Mouse (Mus musculus): ENCODE measurements at regions not wholly inside any gene's neighbourhood (a gene's known extent, or its start where the extent isn't known, plus 50 kb on each side); places are given as distances from the start of the nearest gene placed in this dataset.

- Histone ChIP-seq H3K27ac (no peak overlapping the region), H3K36me3 (no peaks in the 10 kb centered on the region), H3K4me1 (no peaks in the 10 kb centered on the region), H3K27me3 (ENCODE audit: insufficient read depth, poor library complexity, severe bottlenecking) (no peaks in the 10 kb centered on the region), H3K4me3 (no peak overlapping the region), H3K9me3 (no peaks in the 10 kb centered on the region)
- WGBS, result 74% methylated on average over 3 of the region's 3 CpGs
- peak; percentile 70 for DNase-seq (ENCODE audit: low spot score)
Observed at GRCm38 (mm10) chr15:36353793-36354192, 653.8 kb downstream of the Zfp706 start.

- H3K4me1 ChIP-seq, result no peaks in the 10 kb centered on the region
- H3K4me3 ChIP-seq, result no peak overlapping the region
- H3K36me3 ChIP-seq, result no peaks in the 10 kb centered on the region
- 50% methylated on average over 1 of the region's 1 CpGs for WGBS
- DNase-seq (ENCODE audit: low spot score), result peak; percentile 6
- H3K27me3 ChIP-seq (ENCODE audit: insufficient read depth, poor library complexity, severe bottlenecking), result no peaks in the 10 kb centered on the region
- H3K27ac ChIP-seq, result no peak overlapping the region
- H3K9me3 ChIP-seq, result no peaks in the 10 kb centered on the region
Observed at GRCm38 (mm10) chr15:36352929-36353328, 654.6 kb downstream of the Zfp706 start.

- Histone ChIP-seq H3K9me3 (no peaks in the 10 kb centered on the region), H3K4me1 (no peaks in the 10 kb centered on the region), H3K36me3 (no peaks in the 10 kb centered on the region), H3K27me3 (ENCODE audit: insufficient read depth, poor library complexity, severe bottlenecking) (no peaks in the 10 kb centered on the region), H3K4me3 (no peak overlapping the region), H3K27ac (no peak overlapping the region)
- 67% methylated on average over 3 of the region's 3 CpGs for WGBS
- DNase-seq (ENCODE audit: low spot score), result peak; percentile 6
Observed at GRCm38 (mm10) chr15:36351693-36352092, 655.9 kb downstream of the Zfp706 start.

GRCm38 (mm10) chr15:36348348-36348747, 659.2 kb downstream of the Zfp706 start:
- Histone ChIP-seq H3K9me3 (no peaks in the 10 kb centered on the region), H3K27ac (no peak overlapping the region), H3K36me3 (no peaks in the 10 kb centered on the region), H3K4me1 (peaks cover 4% of the 10 kb centered on the region; the same call in 1 of the 2 replicates), H3K4me3 (no peak overlapping the region), H3K27me3 (ENCODE audit: insufficient read depth, poor library complexity, severe bottlenecking) (no peaks in the 10 kb centered on the region)
- WGBS, result 82% methylated on average over 5 of the region's 5 CpGs
- no peak for DNase-seq (ENCODE audit: low spot score)

GRCm38 (mm10) chr15:36347333-36347845, 660.2 kb downstream of the Zfp706 start:
- H3K9me3 ChIP-seq, result no peaks in the 10 kb centered on the region
- H3K4me1 ChIP-seq, result peaks cover 4% of the 10 kb centered on the region; the same call in 1 of the 2 replicates
- no peaks in the 10 kb centered on the region for H3K36me3 ChIP-seq
- H3K27me3 ChIP-seq (ENCODE audit: insufficient read depth, poor library complexity, severe bottlenecking), result no peaks in the 10 kb centered on the region
- 64% methylated on average over 4 of the region's 4 CpGs for WGBS
- no peak overlapping the region for H3K4me3 ChIP-seq
- peak overlapping the region; percentile 0; the same call in 1 of the 2 replicates for H3K27ac ChIP-seq
- peak; percentile 68 for DNase-seq (ENCODE audit: low spot score)

- no peaks in the 10 kb centered on the region for H3K27me3 ChIP-seq (ENCODE audit: insufficient read depth, poor library complexity, severe bottlenecking)
- peaks cover 4% of the 10 kb centered on the region; the same call in 1 of the 2 replicates for H3K4me1 ChIP-seq
- no peaks in the 10 kb centered on the region for H3K36me3 ChIP-seq
- 47% methylated on average over 5 of the region's 5 CpGs for WGBS
- H3K27ac ChIP-seq, result no peak overlapping the region
- no peak overlapping the region for H3K4me3 ChIP-seq
- H3K9me3 ChIP-seq, result no peaks in the 10 kb centered on the region
- peak; percentile 43 for DNase-seq (ENCODE audit: low spot score)
Observed at GRCm38 (mm10) chr15:36346126-36346525, 661.4 kb downstream of the Zfp706 start.

- H3K36me3 ChIP-seq, result no peaks in the 10 kb centered on the region
- peak; percentile 68 for DNase-seq (ENCODE audit: low spot score)
- H3K4me3 ChIP-seq, result no peak overlapping the region
- H3K9me3 ChIP-seq, result no peaks in the 10 kb centered on the region
- no peak overlapping the region for H3K27ac ChIP-seq
- WGBS, result 75% methylated on average over 4 of the region's 4 CpGs
- peaks cover 4% of the 10 kb centered on the region; the same call in 1 of the 2 replicates for H3K4me1 ChIP-seq
- H3K27me3 ChIP-seq (ENCODE audit: insufficient read depth, poor library complexity, severe bottlenecking), result no peaks in the 10 kb centered on the region
Observed at GRCm38 (mm10) chr15:36345413-36345812, 662.2 kb downstream of the Zfp706 start.

- H3K9me3 ChIP-seq, result no peaks in the 10 kb centered on the region
- WGBS, result 77% methylated on average over 5 of the region's 5 CpGs
- peaks cover 3% of the 10 kb centered on the region; the same call in 1 of the 2 replicates for H3K4me1 ChIP-seq
- H3K27ac ChIP-seq, result no peak overlapping the region
- H3K36me3 ChIP-seq, result no peaks in the 10 kb centered on the region
- H3K4me3 ChIP-seq, result no peak overlapping the region
- H3K27me3 ChIP-seq (ENCODE audit: insufficient read depth, poor library complexity, severe bottlenecking), result no peaks in the 10 kb centered on the region
- DNase-seq (ENCODE audit: low spot score), result peak; percentile 53
Observed at GRCm38 (mm10) chr15:36339971-36340550, 667.5 kb downstream of the Zfp706 start.

- H3K27me3 ChIP-seq (ENCODE audit: insufficient read depth, poor library complexity, severe bottlenecking), result no peaks in the 10 kb centered on the region
- H3K4me3 ChIP-seq, result no peak overlapping the region
- H3K9me3 ChIP-seq, result no peaks in the 10 kb centered on the region
- H3K27ac ChIP-seq, result no peak overlapping the region
- peaks cover 3% of the 10 kb centered on the region; the same call in 1 of the 2 replicates for H3K4me1 ChIP-seq
- WGBS, result 83% methylated on average over 2 of the region's 2 CpGs
- H3K36me3 ChIP-seq, result no peaks in the 10 kb centered on the region
- peak; percentile 3 for DNase-seq (ENCODE audit: low spot score)
Observed at GRCm38 (mm10) chr15:36338766-36339165, 668.8 kb downstream of the Zfp706 start.

DNA sequence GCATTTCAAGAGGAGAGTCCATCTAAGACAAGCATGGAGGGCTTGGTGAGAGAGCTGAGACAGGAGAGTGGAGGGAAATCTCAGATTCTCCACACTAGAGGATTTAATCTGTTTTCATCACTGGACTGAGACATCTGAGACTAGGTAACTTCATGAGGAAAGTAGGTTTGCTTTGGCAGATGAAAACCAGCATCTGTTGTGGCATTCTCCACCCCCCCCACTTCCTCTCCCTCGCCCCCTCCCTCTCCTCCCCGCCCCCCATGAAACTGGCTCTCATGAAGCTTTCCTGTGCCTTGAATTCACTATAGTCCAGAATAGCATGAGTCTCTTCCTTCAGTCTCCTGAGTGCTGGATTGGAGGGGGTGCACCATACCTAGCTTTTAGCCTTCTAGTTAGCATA, 670.7 kb downstream of the Zfp706 start:
- no peaks in the 10 kb centered on the region for H3K36me3 ChIP-seq
- H3K27ac ChIP-seq, result no peak overlapping the region
- no peak for DNase-seq (ENCODE audit: low spot score)
- peaks cover 3% of the 10 kb centered on the region; the same call in 1 of the 2 replicates for H3K4me1 ChIP-seq
- H3K4me3 ChIP-seq, result no peak overlapping the region
- WGBS, result 85% methylated on average over 2 of the region's 2 CpGs
- H3K9me3 ChIP-seq, result no peaks in the 10 kb centered on the region
- H3K27me3 ChIP-seq (ENCODE audit: insufficient read depth, poor library complexity, severe bottlenecking), result no peaks in the 10 kb centered on the region

- Histone ChIP-seq H3K4me3 (no peak overlapping the region), H3K27me3 (ENCODE audit: insufficient read depth, poor library complexity, severe bottlenecking) (no peaks in the 10 kb centered on the region), H3K36me3 (no peaks in the 10 kb centered on the region), H3K27ac (no peak overlapping the region), H3K9me3 (no peaks in the 10 kb centered on the region), H3K4me1 (peaks cover 3% of the 10 kb centered on the region; the same call in 1 of the 2 replicates)
- no peak for DNase-seq (ENCODE audit: low spot score)
- 87% methylated on average over 2 of the region's 2 CpGs for WGBS
Observed at GRCm38 (mm10) chr15:36335116-36335515, 672.5 kb downstream of the Zfp706 start.

DNA sequence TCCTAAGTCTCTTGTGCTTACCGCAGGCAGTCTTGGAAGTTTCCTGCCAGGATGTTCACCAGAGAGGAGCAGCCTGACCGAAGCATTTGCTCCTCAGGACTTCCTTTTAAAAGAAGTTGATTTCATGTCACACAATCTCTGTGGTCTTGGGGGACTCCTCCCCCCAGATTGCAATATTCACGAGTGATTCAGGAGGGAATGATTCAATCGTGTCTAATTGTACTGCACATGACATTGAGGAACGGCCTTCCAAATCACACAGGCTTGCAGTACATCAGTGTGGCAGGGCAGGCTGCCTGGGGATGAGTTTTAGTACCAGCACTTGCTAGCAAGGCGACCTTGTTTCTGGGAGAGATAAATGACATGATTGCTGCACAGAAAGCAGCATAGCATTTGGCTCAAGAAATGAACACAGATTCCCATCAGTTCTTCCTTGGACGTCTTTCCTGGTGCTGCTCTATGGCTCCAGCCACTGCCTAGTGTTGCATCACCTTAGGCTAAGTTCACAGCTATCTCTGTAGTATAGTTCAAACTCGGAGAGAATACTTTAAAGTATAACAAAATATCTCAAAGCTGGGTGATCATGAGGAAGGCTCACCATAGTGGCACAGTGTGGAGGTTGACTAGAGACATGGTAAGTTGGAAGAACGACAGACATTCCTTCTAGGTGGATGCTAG, 673.0 kb downstream of the Zfp706 start:
- no peaks in the 10 kb centered on the region for H3K36me3 ChIP-seq
- no peaks in the 10 kb centered on the region for H3K9me3 ChIP-seq
- peaks cover 3% of the 10 kb centered on the region; the same call in 1 of the 2 replicates for H3K4me1 ChIP-seq
- 75% methylated on average over 9 of the region's 9 CpGs for WGBS
- H3K4me3 ChIP-seq, result no peak overlapping the region
- H3K27ac ChIP-seq, result no peak overlapping the region
- DNase-seq (ENCODE audit: low spot score), result peak; percentile 64
- no peaks in the 10 kb centered on the region for H3K27me3 ChIP-seq (ENCODE audit: insufficient read depth, poor library complexity, severe bottlenecking)

GRCm38 (mm10) chr15:36333857-36334256, 673.7 kb downstream of the Zfp706 start:
- Histone ChIP-seq H3K27me3 (ENCODE audit: insufficient read depth, poor library complexity, severe bottlenecking) (no peaks in the 10 kb centered on the region), H3K4me1 (peaks cover 2% of the 10 kb centered on the region; the same call in 1 of the 2 replicates), H3K36me3 (no peaks in the 10 kb centered on the region), H3K27ac (no peak overlapping the region), H3K9me3 (no peaks in the 10 kb centered on the region), H3K4me3 (no peak overlapping the region)
- 61% methylated on average over 1 of the region's 1 CpGs for WGBS
- peak; percentile 51 for DNase-seq (ENCODE audit: low spot score)
